Mouse (Mus musculus) ES-E14 (cell line): ENCODE data around the gene Wbp11.

Experiments used
- HCFC1 ChIP-seq: IDR thresholded peaks from 2 replicates; pipeline ENCODE4 v1.6.1; 2012; ENCODE audit warnings: low read length, inconsistent platforms, borderline replicate concordance; ENCODE audit not compliant: insufficient read depth
- MAFK ChIP-seq: IDR thresholded peaks from 2 replicates; pipeline ENCODE4 v1.6.1; 2014; ENCODE audit warnings: mild to moderate bottlenecking, low read depth, low read length, inconsistent platforms; ENCODE audit not compliant: insufficient read depth
- ZC3H11A ChIP-seq: IDR thresholded peaks from 2 replicates; pipeline ENCODE4 v1.6.1; 2012; ENCODE audit warnings: low read depth, mild to moderate bottlenecking, inconsistent platforms, low read length, borderline replicate concordance

- TF ChIP-seq ZC3H11A (no peak), MAFK (no peak), HCFC1 (no peak)
These were observed 24.3 kb upstream of the Wbp11 start for GRCm38 (mm10) chr6:136852348-136852747.
